Mouse (Mus musculus): ENCODE data around the gene Dmp1. TPM values are rescaled to one million over a fixed set of nuclear protein-coding genes. Genes with fewer than 3 reads are reported as not detected.
A peak's percentile ranks its signal among the peaks of the same experiment; 100 is the strongest.

Dmp1 gene
- polyA plus RNA-seq, 1 experiment from 2014 or later, result 0.36 TPM

GRCm38 (mm10) chr5:104187281-104187680 lies 15.1 kb upstream of the Dmp1 start:
- DNase-seq (ENCODE audit: low spot score) (no peak), ATAC-seq (no peak)
- Histone ChIP-seq H3K4me2 (ENCODE audit: low read length) (no peak overlapping the region), H3K9ac (ENCODE audit: low read length) (no peak overlapping the region), H3K27me3 (replicated peaks; ENCODE audit: control insufficient read depth, insufficient read depth, low read length) (no peaks in the 10 kb centered on the region), H3K9me3 (replicated peaks; ENCODE audit: control insufficient read depth, low read length) (no peaks in the 10 kb centered on the region), H3K36me3 (ENCODE audit: control insufficient read depth, insufficient read depth, low read length) (no peaks in the 10 kb centered on the region), H3K27ac (ENCODE audit: low read depth, low read length) (no peak overlapping the region), H3K4me1 (ENCODE audit: control insufficient read depth, insufficient read depth, low read length) (no peaks in the 10 kb centered on the region), H3K4me3 (ENCODE audit: low read depth, low read length) (no peak overlapping the region)
- 72% methylated on average over 3 of the region's 3 CpGs for WGBS

- Histone ChIP-seq H3K36me3 (ENCODE audit: control insufficient read depth, insufficient read depth, low read length) (no peaks in the 10 kb centered on the region), H3K4me3 (ENCODE audit: low read depth, low read length) (no peak overlapping the region), H3K27ac (ENCODE audit: low read depth, low read length) (no peak overlapping the region), H3K9me3 (replicated peaks; ENCODE audit: control insufficient read depth, low read length) (no peaks in the 10 kb centered on the region), H3K4me2 (ENCODE audit: low read length) (no peak overlapping the region), H3K4me1 (ENCODE audit: control insufficient read depth, insufficient read depth, low read length) (no peaks in the 10 kb centered on the region), H3K27me3 (replicated peaks; ENCODE audit: control insufficient read depth, insufficient read depth, low read length) (no peaks in the 10 kb centered on the region), H3K9ac (ENCODE audit: low read length) (no peak overlapping the region)
- DNase-seq (ENCODE audit: low spot score), result no peak
- ATAC-seq, result no peak
- WGBS, result 94% methylated on average over 1 of the region's 1 CpGs
Measured at GRCm38 (mm10) chr5:104195086-104195485, 7.3 kb upstream of the Dmp1 start.

- Histone ChIP-seq H3K9ac (ENCODE audit: low read length) (no peak overlapping the region), H3K27me3 (replicated peaks; ENCODE audit: control insufficient read depth, insufficient read depth, low read length) (no peaks in the 10 kb centered on the region), H3K4me1 (ENCODE audit: control insufficient read depth, insufficient read depth, low read length) (no peaks in the 10 kb centered on the region), H3K36me3 (ENCODE audit: control insufficient read depth, insufficient read depth, low read length) (no peaks in the 10 kb centered on the region), H3K4me2 (ENCODE audit: low read length) (no peak overlapping the region), H3K4me3 (ENCODE audit: low read depth, low read length) (no peak overlapping the region), H3K9me3 (replicated peaks; ENCODE audit: control insufficient read depth, low read length) (no peaks in the 10 kb centered on the region), H3K27ac (ENCODE audit: low read depth, low read length) (no peak overlapping the region)
- ATAC-seq (no peak), DNase-seq (ENCODE audit: low spot score) (peak; percentile 13)
- 94% methylated on average over 12 of the region's 12 CpGs for WGBS
Measured at GRCm38 (mm10) chr5:104201153-104201950, 1.1 kb upstream of the Dmp1 start.

- ATAC-seq (no peak), DNase-seq (ENCODE audit: low spot score) (no peak)
- Histone ChIP-seq H3K27ac (ENCODE audit: low read depth, low read length) (no peak overlapping the region), H3K9ac (ENCODE audit: low read length) (no peak overlapping the region), H3K27me3 (replicated peaks; ENCODE audit: control insufficient read depth, insufficient read depth, low read length) (no peaks in the 10 kb centered on the region), H3K36me3 (ENCODE audit: control insufficient read depth, insufficient read depth, low read length) (no peaks in the 10 kb centered on the region), H3K4me1 (ENCODE audit: control insufficient read depth, insufficient read depth, low read length) (no peaks in the 10 kb centered on the region), H3K9me3 (replicated peaks; ENCODE audit: control insufficient read depth, low read length) (no peaks in the 10 kb centered on the region), H3K4me3 (ENCODE audit: low read depth, low read length) (no peak overlapping the region), H3K4me2 (ENCODE audit: low read length) (no peak overlapping the region)
- WGBS, result 89% methylated on average over 11 of the region's 11 CpGs
Measured at GRCm38 (mm10) chr5:104212531-104212930, 10.1 kb downstream of the Dmp1 start.

GRCm38 (mm10) chr5:104218926-104219325 lies 16.5 kb downstream of the Dmp1 start:
- H3K27ac ChIP-seq (ENCODE audit: low read depth, low read length), result no peak overlapping the region
- ATAC-seq, result peak; percentile 52; the same call in 1 of the 2 replicates

GRCm38 (mm10) chr5:104224299-104224698 lies 21.9 kb downstream of the Dmp1 start:
- Histone ChIP-seq H3K4me3 (ENCODE audit: low read depth, low read length) (no peak overlapping the region), H3K9ac (ENCODE audit: low read length) (no peak overlapping the region), H3K4me1 (ENCODE audit: control insufficient read depth, insufficient read depth, low read length) (no peaks in the 10 kb centered on the region), H3K4me2 (ENCODE audit: low read length) (no peak overlapping the region), H3K36me3 (ENCODE audit: control insufficient read depth, insufficient read depth, low read length) (no peaks in the 10 kb centered on the region), H3K27me3 (replicated peaks; ENCODE audit: control insufficient read depth, insufficient read depth, low read length) (no peaks in the 10 kb centered on the region), H3K27ac (ENCODE audit: low read depth, low read length) (no peak overlapping the region), H3K9me3 (replicated peaks; ENCODE audit: control insufficient read depth, low read length) (no peaks in the 10 kb centered on the region)
- ATAC-seq (no peak), DNase-seq (ENCODE audit: low spot score) (no peak)
- WGBS, result 92% methylated on average over 3 of the region's 3 CpGs

More at GRCm38 (mm10) chr5:104218926-104219325, 16.5 kb downstream of the Dmp1 start:
- 32% methylated on average over 5 of the region's 5 CpGs for WGBS
- Histone ChIP-seq H3K9me3 (replicated peaks; ENCODE audit: control insufficient read depth, low read length) (no peaks in the 10 kb centered on the region), H3K27me3 (replicated peaks; ENCODE audit: control insufficient read depth, insufficient read depth, low read length) (no peaks in the 10 kb centered on the region), H3K9ac (ENCODE audit: low read length) (no peak overlapping the region), H3K4me1 (ENCODE audit: control insufficient read depth, insufficient read depth, low read length) (no peaks in the 10 kb centered on the region), H3K36me3 (ENCODE audit: control insufficient read depth, insufficient read depth, low read length) (no peaks in the 10 kb centered on the region), H3K4me2 (ENCODE audit: low read length) (no peak overlapping the region), H3K4me3 (ENCODE audit: low read depth, low read length) (no peak overlapping the region)
- peak; percentile 69 for DNase-seq (ENCODE audit: low spot score)

GRCm38 (mm10) chr5:104224750-104225149 lies 22.3 kb downstream of the Dmp1 start:
- no peak overlapping the region for H3K9ac ChIP-seq (ENCODE audit: low read length)
- no peaks in the 10 kb centered on the region for H3K36me3 ChIP-seq (ENCODE audit: control insufficient read depth, insufficient read depth, low read length)
- H3K27me3 ChIP-seq (replicated peaks; ENCODE audit: control insufficient read depth, insufficient read depth, low read length), result no peaks in the 10 kb centered on the region
- no peak overlapping the region for H3K27ac ChIP-seq (ENCODE audit: low read depth, low read length)
- no peaks in the 10 kb centered on the region for H3K4me1 ChIP-seq (ENCODE audit: control insufficient read depth, insufficient read depth, low read length)
- H3K9me3 ChIP-seq (replicated peaks; ENCODE audit: control insufficient read depth, low read length), result no peaks in the 10 kb centered on the region
- no peak overlapping the region for H3K4me2 ChIP-seq (ENCODE audit: low read length)
- H3K4me3 ChIP-seq (ENCODE audit: low read depth, low read length), result no peak overlapping the region
- DNase-seq (ENCODE audit: low spot score), result no peak
- ATAC-seq, result no peak

- Histone ChIP-seq H3K4me2 (ENCODE audit: low read length) (no peak overlapping the region), H3K4me1 (ENCODE audit: control insufficient read depth, insufficient read depth, low read length) (no peaks in the 10 kb centered on the region), H3K9me3 (replicated peaks; ENCODE audit: control insufficient read depth, low read length) (no peaks in the 10 kb centered on the region), H3K4me3 (ENCODE audit: low read depth, low read length) (no peak overlapping the region), H3K9ac (ENCODE audit: low read length) (no peak overlapping the region), H3K27me3 (replicated peaks; ENCODE audit: control insufficient read depth, insufficient read depth, low read length) (no peaks in the 10 kb centered on the region), H3K36me3 (ENCODE audit: control insufficient read depth, insufficient read depth, low read length) (no peaks in the 10 kb centered on the region), H3K27ac (ENCODE audit: low read depth, low read length) (no peak overlapping the region)
- ATAC-seq (no peak), DNase-seq (ENCODE audit: low spot score) (peak; percentile 31)
- 4% methylated on average over 1 of the region's 1 CpGs for WGBS
Measured at GRCm38 (mm10) chr5:104228497-104228896, 26.1 kb downstream of the Dmp1 start.

- H3K27ac ChIP-seq (ENCODE audit: low read depth, low read length), result no peak overlapping the region
- no peak overlapping the region for H3K4me3 ChIP-seq (ENCODE audit: low read depth, low read length)
- H3K27me3 ChIP-seq (replicated peaks; ENCODE audit: control insufficient read depth, insufficient read depth, low read length), result no peaks in the 10 kb centered on the region
- no peaks in the 10 kb centered on the region for H3K9me3 ChIP-seq (replicated peaks; ENCODE audit: control insufficient read depth, low read length)
- no peaks in the 10 kb centered on the region for H3K36me3 ChIP-seq (ENCODE audit: control insufficient read depth, insufficient read depth, low read length)
- ATAC-seq (no peak), DNase-seq (ENCODE audit: low spot score) (no peak)
- H3K4me2 ChIP-seq (ENCODE audit: low read length), result no peak overlapping the region
- 88% methylated on average over 8 of the region's 8 CpGs for WGBS
- no peaks in the 10 kb centered on the region for H3K4me1 ChIP-seq (ENCODE audit: control insufficient read depth, insufficient read depth, low read length)
- H3K9ac ChIP-seq (ENCODE audit: low read length), result no peak overlapping the region
Measured at GRCm38 (mm10) chr5:104236741-104237140, 34.3 kb downstream of the Dmp1 start.

Measured in forebrain, embryonic 14.5 days (tissue).